Mouse (Mus musculus) gastrocnemius, postnatal 10 days (tissue): ENCODE results near the gene Flt3. TPM values are rescaled to one million over a fixed set of nuclear protein-coding genes. Genes with fewer than 3 reads are reported as not detected.
A peak's percentile ranks its signal among the peaks of the same experiment; 100 is the strongest.

Experiments
- DNase-seq: peaks from one replicate; pipeline ENCODE4 v3.0.0; 2021; ENCODE audit warnings: mixed read lengths
- total RNA-seq, 2 experiments: library from RNA; stranded (reverse); gene quantifications; 2 replicates each; pipeline ENCODE4 v1.2.3; 2021

Gene Flt3
- total RNA-seq, 2 experiments from 2014 or later, result 0.16 TPM; not detected in 1

DNA sequence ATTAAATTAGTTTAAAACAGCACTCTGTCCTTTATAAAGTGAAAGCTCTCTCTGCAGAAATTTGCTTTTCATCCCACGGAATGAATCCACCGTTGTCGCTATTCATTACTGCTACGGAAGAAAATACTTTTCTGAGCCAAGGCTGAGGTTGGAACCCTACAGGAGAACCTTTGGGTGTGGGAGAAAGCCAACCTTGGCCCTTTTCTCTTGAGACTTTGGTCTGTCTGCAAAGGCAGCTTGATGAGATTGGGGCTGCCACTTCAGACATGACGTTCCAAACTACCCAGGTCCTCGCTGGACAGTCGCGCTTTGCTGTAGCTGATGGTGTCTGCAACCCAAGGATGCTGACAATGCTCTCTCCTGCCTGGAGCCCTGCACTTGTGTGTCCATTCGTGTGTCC is 91.8 kb downstream of the Flt3 start:
- DNase-seq, result no peak

DNA sequence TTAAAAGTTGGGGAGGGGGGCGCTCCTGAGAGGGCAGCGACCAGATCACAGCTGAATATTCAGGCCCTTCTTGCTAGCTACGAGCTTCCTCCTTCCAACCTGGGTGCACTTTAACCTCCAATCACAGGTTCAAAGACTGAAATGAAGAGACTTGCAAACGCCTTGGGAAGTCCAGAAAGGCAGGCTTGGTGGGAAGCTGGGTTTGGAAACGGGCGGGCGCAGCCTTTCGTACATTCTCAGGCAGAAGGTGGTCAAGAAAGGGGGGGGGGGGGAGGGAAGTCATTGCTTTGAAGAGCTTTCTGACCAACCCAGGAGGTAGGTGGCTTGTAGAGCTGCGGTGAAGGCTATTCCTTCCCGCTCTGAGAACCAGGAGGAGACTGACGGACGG is 92.9 kb downstream of the Flt3 start:
- DNase-seq, result no peak

DNA sequence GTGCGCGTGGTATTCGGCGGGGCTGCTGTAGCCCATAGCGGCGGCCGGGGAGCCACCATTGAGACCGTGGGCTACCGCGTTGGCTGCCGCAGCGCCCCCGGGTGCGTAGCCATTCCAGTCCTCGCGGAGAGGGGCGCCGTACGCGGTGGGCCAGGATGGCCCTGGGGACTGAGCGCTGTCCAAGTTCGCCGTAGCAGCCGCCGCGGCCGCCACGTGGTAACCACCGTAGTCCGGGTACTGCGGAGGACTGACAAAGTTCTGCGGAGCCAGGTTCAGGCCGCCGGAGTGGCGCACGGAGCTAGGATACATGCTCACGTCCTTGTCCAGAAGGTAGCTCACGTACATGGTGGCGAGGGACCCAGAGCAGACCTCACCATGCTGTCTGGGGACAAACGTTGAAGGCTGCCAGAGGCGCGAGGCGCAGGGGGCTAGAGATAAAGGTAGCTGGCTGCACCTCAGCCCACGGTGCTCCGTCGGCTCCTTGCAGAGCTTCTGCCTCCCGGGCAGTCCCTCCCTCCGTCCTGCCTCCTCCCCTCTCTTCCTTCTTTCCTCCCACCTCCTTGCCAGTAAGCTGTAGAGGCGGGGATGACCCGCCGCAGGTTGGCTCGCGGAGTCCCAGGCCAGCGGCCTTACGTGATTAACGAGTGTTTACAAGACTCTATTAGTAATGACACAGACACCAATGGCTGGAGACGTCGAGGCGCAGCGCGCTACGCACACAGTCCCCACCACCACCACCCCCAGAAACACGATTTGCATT is 93.5 kb downstream of the Flt3 start, which contains the start of gene Cdx2:
Gene Cdx2 (minus strand): TSS at position 633 of the 760 bp plus-strand sequence.
- no peak for DNase-seq

DNA sequence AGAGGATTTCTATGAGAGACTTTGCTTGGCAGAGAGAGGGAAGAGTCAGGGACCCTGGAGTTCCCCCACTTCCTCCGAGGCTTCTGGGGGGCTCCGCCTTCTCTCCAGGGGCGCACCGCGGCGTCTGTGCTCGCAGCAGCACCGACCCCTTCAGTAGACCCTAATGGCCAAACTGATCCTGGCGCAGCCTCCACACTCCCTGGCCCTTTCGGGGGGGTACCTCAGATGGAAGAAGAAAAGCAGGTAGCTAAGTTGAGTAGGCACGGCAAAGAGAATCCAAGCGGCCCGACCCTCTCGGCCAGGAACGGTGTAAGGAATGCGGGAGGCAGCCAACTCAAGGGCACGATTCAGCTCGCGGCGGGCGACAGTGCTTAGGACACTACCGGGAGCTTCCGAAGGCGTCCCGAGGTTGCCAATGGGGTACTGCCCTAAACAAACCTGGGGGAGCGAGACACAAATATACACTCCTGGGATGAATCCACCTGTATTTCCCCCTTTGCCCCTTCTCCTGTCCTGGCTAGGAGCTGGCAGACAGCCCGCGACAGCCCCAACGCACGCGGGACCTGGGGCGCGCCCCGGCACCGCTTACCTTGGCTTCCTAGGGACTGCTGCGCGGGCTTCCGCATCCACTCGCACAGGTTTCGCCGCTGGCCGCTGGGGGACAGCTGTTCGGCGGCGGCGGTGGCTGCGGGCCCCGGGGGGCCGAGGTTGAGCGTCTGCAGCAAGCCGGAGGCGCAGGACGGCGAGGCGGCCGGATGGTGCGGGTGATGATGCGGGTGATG is 94.2 kb downstream of the Flt3 start:
- DNase-seq, result no peak

- no peak for DNase-seq
Measured at GRCm38 (mm10) chr5:147305166-147305565, 95.1 kb downstream of the Flt3 start.

DNA sequence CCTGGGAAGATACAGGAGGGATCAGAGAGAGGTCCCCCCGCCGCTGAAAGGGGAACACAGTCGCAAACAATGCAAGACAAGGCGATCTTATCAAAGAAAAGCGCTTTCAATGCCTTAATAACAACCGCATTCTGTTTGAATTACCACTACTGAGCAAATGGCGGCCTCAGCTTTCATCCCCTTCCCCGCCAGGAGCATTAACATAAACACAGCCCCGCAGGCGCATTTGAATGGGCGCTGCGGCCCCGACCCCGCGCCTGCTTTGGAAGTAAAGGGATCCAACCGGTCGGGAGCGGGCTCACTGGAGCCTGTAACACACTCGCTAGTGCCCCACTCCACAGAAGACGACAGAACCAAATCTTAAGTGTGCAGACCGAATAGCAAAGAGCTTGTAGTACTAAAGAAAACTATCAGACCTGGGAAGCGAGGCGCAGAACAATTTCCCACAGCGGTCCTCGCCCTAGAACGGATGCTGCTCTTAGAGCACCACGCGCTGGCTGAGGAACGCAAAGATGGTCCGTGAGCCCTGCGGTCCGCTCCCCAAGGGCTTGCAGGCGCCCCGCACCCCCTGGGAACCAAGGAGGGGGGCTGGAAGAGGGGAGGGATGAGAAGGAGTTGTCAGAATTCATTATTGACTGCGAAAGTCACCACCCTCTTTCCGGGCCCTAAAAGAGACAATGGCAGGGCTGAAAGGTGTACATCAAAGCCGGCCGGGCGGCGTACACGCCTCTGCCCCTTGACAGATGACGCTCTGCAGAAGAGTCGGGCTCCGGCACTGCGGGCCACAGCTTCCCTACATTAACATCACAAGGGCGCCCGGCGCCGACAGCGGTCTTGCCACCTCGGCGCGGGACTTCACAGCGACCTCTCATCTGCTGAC is 95.8 kb downstream of the Flt3 start:
- DNase-seq, result no peak

GRCm38 (mm10) chr5:147302746-147303400 is 97.4 kb downstream of the Flt3 start:
- DNase-seq, result no peak

GRCm38 (mm10) chr5:147302141-147302540 is 98.1 kb downstream of the Flt3 start:
- DNase-seq, result no peak

DNA sequence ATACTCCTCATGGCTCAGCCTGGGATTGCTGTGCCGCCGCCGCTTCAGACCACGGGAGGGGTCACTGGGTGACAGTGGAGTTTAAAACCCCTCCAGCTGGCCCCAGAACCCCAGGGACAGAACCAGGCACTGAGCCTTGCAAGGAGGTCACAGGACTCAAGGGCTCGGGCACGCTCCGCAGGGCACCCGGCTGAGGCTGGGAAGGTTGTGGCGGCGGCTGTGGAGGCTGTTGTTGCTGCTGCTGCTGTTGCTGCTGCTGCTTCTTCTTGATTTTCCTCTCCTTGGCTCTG is 98.6 kb downstream of the Flt3 start:
- no peak for DNase-seq

DNA sequence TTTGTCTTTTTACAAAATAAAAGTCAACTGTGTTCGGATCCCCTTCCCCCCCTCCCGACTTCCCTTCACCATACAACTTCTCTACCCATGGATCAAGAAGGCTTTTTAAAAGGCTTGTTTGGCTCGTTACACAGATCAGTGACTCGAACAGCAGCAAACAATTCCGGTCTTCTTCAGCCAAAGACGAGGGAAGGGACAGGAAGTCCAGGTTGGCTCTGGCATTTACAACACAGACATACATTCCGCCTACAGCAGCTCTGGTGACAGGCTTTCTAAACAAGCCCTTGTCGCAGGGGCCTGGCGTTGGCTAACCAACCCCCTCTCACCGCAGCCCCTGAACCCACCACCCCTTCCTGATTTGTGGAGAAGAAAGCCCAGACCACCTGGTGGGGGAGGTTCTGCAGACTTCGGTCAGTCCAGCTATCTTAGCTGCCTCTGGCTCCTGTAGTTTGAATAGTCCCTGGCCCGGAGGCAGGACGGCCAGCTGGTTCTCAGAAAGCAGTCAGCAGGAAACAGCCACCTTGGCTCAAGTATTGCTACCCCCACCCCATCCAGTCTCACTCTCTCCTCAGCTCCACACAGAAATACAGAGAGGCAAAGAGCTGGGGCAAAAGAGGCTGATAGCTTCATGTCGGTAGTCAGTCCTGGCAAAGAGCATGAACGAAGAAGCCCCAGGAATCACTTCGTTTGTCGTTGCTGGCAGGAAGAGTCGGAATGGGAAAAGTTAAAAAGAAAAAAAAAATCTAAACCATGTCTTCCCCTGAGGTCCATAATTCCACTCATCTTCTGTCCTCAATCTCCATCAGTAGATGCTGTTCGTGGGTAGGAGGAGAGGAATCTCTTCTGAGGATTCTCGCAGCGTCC is 99.1 kb downstream of the Flt3 start:
- no peak for DNase-seq

DNA sequence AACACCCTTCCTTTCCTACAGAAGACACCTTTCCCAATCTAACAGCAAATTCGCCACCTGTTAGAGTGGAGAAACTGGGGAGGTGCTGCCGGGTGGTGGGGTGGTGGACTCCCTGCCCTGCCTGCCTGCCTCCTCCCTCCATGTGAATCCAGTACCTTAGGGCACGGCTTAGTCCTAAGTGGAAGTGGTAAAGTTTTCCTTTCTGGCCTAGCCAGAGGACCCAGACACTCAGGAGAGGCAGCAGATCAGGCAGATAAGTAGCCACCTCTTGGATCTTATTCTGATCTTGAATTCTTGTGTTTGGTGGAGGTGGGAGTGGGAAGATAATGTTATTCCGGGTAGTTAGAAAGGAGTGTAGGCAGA is 100.3 kb downstream of the Flt3 start:
- no peak for DNase-seq

DNA sequence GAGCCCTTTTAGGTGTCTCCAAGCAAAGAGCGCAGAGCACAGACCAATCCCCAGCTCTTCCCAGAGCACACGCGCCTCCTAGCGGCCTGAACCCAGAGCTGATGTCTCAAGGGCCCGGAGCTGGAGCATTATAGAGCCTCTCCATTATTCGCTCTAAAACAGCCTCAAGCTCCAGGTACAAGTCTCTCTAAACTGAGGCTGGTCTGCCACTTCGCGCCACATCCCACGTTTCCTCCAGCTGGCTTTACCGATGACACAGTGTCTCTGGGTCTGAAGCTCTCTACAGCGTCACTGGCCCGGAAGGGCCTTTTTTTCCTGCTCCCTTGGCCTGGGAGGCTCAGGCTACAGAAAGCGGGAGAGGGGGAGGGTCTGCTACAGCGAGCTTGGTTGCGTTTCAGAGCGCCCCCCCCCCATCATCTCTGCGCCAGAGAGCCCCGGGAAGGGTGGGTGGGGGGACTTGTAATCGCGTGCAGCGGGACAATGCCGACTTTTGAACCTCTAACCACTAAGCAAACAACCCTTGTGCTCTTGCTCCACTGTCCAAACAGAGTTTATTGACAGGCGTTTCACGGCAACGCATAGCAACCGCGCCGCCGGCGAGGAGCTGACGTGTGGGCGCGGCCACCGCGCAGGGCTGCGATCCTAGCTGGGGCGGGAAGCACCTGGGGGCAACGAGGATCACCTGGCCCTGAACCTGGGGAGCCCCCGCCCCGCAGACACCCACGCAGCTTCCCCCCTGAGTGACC is 100.9 kb downstream of the Flt3 start:
- peak; percentile 10 for DNase-seq

GRCm38 (mm10) chr5:147297249-147297648 is 103.0 kb downstream of the Flt3 start:
- no peak for DNase-seq

- no peak for DNase-seq
Measured at GRCm38 (mm10) chr5:147294121-147294520, 106.2 kb downstream of the Flt3 start.

DNA sequence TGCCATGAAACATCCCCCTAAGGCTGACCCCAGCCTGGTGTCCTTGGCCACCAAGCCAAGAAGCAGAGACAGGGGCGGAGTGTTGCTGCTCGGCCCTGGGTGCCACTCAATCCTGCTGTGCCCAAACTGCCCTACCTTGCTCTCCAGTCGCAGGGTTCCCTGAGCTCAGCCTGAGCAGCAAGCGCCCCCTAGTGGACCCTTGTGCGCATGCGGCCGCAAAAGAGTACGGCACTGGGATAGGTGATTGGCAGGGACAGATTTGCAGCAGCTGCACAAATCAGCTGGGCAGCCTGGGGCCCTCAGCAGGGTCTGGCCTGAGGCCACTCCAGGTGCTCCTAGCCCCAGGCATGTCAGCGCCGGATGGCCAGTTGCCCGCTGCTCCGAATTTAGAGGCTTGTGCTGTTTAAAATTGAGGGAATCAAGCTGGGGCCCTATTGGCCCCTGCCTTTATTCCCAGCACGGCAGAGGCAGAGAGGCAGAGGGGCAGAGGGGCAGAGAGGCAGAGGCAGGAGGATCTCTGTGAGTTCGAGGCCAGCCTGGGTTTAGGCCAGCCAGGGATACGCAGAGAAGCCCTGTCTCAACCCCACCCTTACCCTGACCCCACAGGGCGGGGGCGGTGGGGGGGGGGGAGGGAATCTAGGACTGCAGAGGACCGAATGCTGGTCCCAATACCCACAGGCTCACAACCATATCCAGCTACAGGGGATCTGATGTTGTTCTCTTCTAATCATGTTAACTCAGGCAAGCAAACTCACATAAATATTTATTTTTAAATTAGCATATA is 107.0 kb downstream of the Flt3 start:
- peak; percentile 64 for DNase-seq

GRCm38 (mm10) chr5:147292506-147293120 is 107.7 kb downstream of the Flt3 start:
- no peak for DNase-seq

- no peak for DNase-seq
Measured at GRCm38 (mm10) chr5:147291764-147292505, 108.4 kb downstream of the Flt3 start.

- no peak for DNase-seq
Measured at GRCm38 (mm10) chr5:147284365-147284764, 115.9 kb downstream of the Flt3 start.
